17 mouse cellular contexts compared by ENCODE assay signal in the genomic region with DNA sequence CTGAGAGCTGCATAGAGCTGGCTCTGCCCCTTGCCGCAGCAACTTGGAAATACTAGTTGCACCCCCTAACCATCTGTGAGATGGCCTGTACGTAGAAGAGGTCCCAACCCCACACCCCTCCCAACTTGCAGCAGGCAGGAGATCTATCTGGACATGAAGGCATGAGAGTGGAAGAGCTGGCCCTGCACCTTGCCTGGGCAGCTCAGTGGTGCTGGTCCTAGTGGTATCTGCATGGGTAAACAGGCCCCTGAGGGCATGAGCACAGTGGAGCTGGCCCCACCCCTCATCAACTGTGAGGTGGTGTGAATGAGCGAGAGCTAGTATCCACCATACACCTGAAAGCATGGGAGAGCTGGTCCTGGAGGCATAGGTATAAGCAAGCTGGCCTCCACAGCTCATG.
DNase-seq lines count a peak whose midpoint lies in the region; ATAC-seq and TF ChIP-seq lines count a peak whose summit lies in the region.
"Had no signal": no experiment of that assay in that cellular context is flagged by ENCODE, and none has a peak within 500 bp of the region (broad histone marks: within the 10 kb centered on the region; RNA-seq: fewer than 3 reads in every experiment).

No protein-coding gene starts in this region.

- no peak overlapping the region for H3K4me3 ChIP-seq in forebrain, embryonic 12.5 days (replicated peaks)
- no peak overlapping the region for H3K4me3 ChIP-seq in forebrain, postnatal 0 days (ENCODE audit: low read depth, low read length)
- no peak overlapping the region for H3K4me3 ChIP-seq in kidney, embryonic 15.5 days (replicated peaks)
- no peak overlapping the region for H3K4me3 ChIP-seq in kidney, adult 2 months (ENCODE audit: insufficient read depth, low read depth, low read length)
- no peak overlapping the region for H3K4me3 ChIP-seq in stomach, embryonic 16.5 days (replicated peaks; ENCODE audit: low read length)
- no peak overlapping the region for H3K4me3 ChIP-seq in stomach, postnatal 0 days (ENCODE audit: low read depth, low read length)
- H3K4me3 ChIP-seq: heart, embryonic 13.5 days; limb, embryonic 12.5 days had no signal

- TF ChIP-seq CTCF in forebrain, postnatal 0 days (IDR thresholded peaks at IDR 0.05; ENCODE audit: low read depth) = no peak
- TF ChIP-seq CTCF in kidney, adult 2 months (conservative IDR thresholded peaks at IDR 0.05; ENCODE audit: insufficient read depth, insufficient read length, low read depth, low read length) = no peak
- TF ChIP-seq CTCF in stomach, postnatal 0 days (IDR thresholded peaks at IDR 0.05; ENCODE audit: low read depth) = no peak

- H3K9me3 ChIP-seq in forebrain, embryonic 12.5 days = no peaks in the 10 kb centered on the region
- no peaks in the 10 kb centered on the region for H3K9me3 ChIP-seq in forebrain, postnatal 0 days (ENCODE audit: low read length)
- H3K9me3 ChIP-seq in kidney, embryonic 15.5 days (replicated peaks) = no peaks in the 10 kb centered on the region
- H3K9me3 ChIP-seq in stomach, embryonic 16.5 days (replicated peaks; ENCODE audit: control insufficient read depth, low read length) = no peaks in the 10 kb centered on the region
- no peaks in the 10 kb centered on the region for H3K9me3 ChIP-seq in stomach, postnatal 0 days (ENCODE audit: control insufficient read depth, low read length)
- H3K9me3 ChIP-seq: heart, embryonic 13.5 days; limb, embryonic 12.5 days had no signal

- no peak overlapping the region for H3K27ac ChIP-seq in forebrain, embryonic 12.5 days
- no peak overlapping the region for H3K27ac ChIP-seq in forebrain, postnatal 0 days (ENCODE audit: low read depth, low read length)
- H3K27ac ChIP-seq in kidney, embryonic 15.5 days = no peak overlapping the region
- no peak overlapping the region for H3K27ac ChIP-seq in kidney, adult 2 months (ENCODE audit: insufficient read depth, low read depth, low read length)
- H3K27ac ChIP-seq in stomach, embryonic 16.5 days (ENCODE audit: low read length) = no peak overlapping the region
- no peak overlapping the region for H3K27ac ChIP-seq in stomach, postnatal 0 days (replicated peaks)
- H3K27ac ChIP-seq: heart, embryonic 13.5 days; kidney, postnatal 0 days; limb, embryonic 12.5 days; liver, embryonic 14.5 days had no signal

- H3K4me2 ChIP-seq in forebrain, embryonic 12.5 days = no peak overlapping the region
- H3K4me2 ChIP-seq in forebrain, postnatal 0 days (ENCODE audit: low read depth) = no peak overlapping the region
- H3K4me2 ChIP-seq in kidney, embryonic 15.5 days = no peak overlapping the region
- H3K4me2 ChIP-seq in stomach, embryonic 16.5 days (ENCODE audit: low read depth, low read length) = no peak overlapping the region
- no peak overlapping the region for H3K4me2 ChIP-seq in stomach, postnatal 0 days (replicated peaks; ENCODE audit: low read depth)
- H3K4me2 ChIP-seq: heart, embryonic 13.5 days; limb, embryonic 12.5 days had no signal

- H3K4me1 ChIP-seq in forebrain, embryonic 12.5 days = no peaks in the 10 kb centered on the region
- H3K4me1 ChIP-seq in forebrain, postnatal 0 days (ENCODE audit: insufficient read depth) = no peaks in the 10 kb centered on the region
- no peaks in the 10 kb centered on the region for H3K4me1 ChIP-seq in kidney, embryonic 15.5 days
- H3K4me1 ChIP-seq in kidney, adult 2 months (ENCODE audit: control insufficient read depth, insufficient read depth, low read length) = no peaks in the 10 kb centered on the region
- H3K4me1 ChIP-seq in stomach, embryonic 16.5 days (ENCODE audit: control insufficient read depth, insufficient read depth, low read length) = no peaks in the 10 kb centered on the region
- H3K4me1 ChIP-seq in stomach, postnatal 0 days (replicated peaks; ENCODE audit: control insufficient read depth, insufficient read depth) = no peaks in the 10 kb centered on the region
- H3K4me1 ChIP-seq: heart, embryonic 13.5 days; limb, embryonic 12.5 days had no signal

- 0 out of 2 replicates have a peak, but pooled peaks have one; percentile 14 for ATAC-seq in forebrain, embryonic 12.5 days (ENCODE audit: low FRiP score)
- no peak for ATAC-seq in forebrain, postnatal 0 days
- ATAC-seq in kidney, embryonic 15.5 days (replicated peaks; ENCODE audit: low FRiP score) = 0 out of 2 replicates have a peak, but pooled peaks have one; percentile 25
- ATAC-seq in stomach, embryonic 16.5 days (ENCODE audit: insufficient read depth, low FRiP score) = 0 out of 2 replicates have a peak, but pooled peaks have one; percentile 44
- ATAC-seq in stomach, postnatal 0 days (ENCODE audit: low FRiP score, low TSS enrichment) = no peak
- peak; percentile 17; the same call in 1 of the 2 replicates for ATAC-seq in monocyte, adult 5-6 weeks (replicated peaks; ENCODE audit: insufficient number of reproducible peaks, low FRiP score, low TSS enrichment, poor library complexity, severe bottlenecking)

- no peak overlapping the region for H3K9ac ChIP-seq in forebrain, embryonic 12.5 days
- no peak overlapping the region for H3K9ac ChIP-seq in forebrain, postnatal 0 days
- H3K9ac ChIP-seq in kidney, embryonic 15.5 days = no peak overlapping the region
- H3K9ac ChIP-seq in stomach, embryonic 16.5 days (ENCODE audit: low read length) = no peak overlapping the region
- no peak overlapping the region for H3K9ac ChIP-seq in stomach, postnatal 0 days (ENCODE audit: low read length)
- H3K9ac ChIP-seq: heart, embryonic 13.5 days; limb, embryonic 12.5 days; liver, embryonic 14.5 days had no signal

- no peak for TF ChIP-seq EP300 in stomach, postnatal 0 days (optimal IDR thresholded peaks at IDR 0.05)

- H3K36me3 ChIP-seq in forebrain, embryonic 12.5 days (replicated peaks) = no peaks in the 10 kb centered on the region
- no peaks in the 10 kb centered on the region for H3K36me3 ChIP-seq in forebrain, postnatal 0 days (ENCODE audit: insufficient read depth)
- H3K36me3 ChIP-seq in kidney, embryonic 15.5 days = no peaks in the 10 kb centered on the region
- H3K36me3 ChIP-seq in kidney, adult 2 months (ENCODE audit: control insufficient read depth, insufficient read depth, low read length) = no peaks in the 10 kb centered on the region
- no peaks in the 10 kb centered on the region for H3K36me3 ChIP-seq in stomach, embryonic 16.5 days (ENCODE audit: control insufficient read depth, insufficient read depth, low read length)
- no peaks in the 10 kb centered on the region for H3K36me3 ChIP-seq in stomach, postnatal 0 days (ENCODE audit: control insufficient read depth, insufficient read depth, low read length)
- H3K36me3 ChIP-seq: heart, embryonic 13.5 days; limb, embryonic 12.5 days had no signal

- H3K27me3 ChIP-seq in forebrain, embryonic 12.5 days = no peaks in the 10 kb centered on the region
- no peaks in the 10 kb centered on the region for H3K27me3 ChIP-seq in forebrain, postnatal 0 days (ENCODE audit: insufficient read depth, low read length)
- H3K27me3 ChIP-seq in kidney, embryonic 15.5 days = no peaks in the 10 kb centered on the region
- no peaks in the 10 kb centered on the region for H3K27me3 ChIP-seq in kidney, adult 2 months (replicated peaks; ENCODE audit: control insufficient read depth, insufficient read depth, low read length)
- H3K27me3 ChIP-seq in stomach, embryonic 16.5 days (ENCODE audit: control insufficient read depth, insufficient read depth, low read length) = no peaks in the 10 kb centered on the region
- no peaks in the 10 kb centered on the region for H3K27me3 ChIP-seq in stomach, postnatal 0 days (ENCODE audit: control insufficient read depth, insufficient read depth, low read length)
- H3K27me3 ChIP-seq: CH12.LX; heart, embryonic 13.5 days; limb, embryonic 12.5 days had no signal

- WGBS in forebrain, embryonic 12.5 days = 92% methylated on average over 3 of the region's 3 CpGs
- 96% methylated on average over 3 of the region's 3 CpGs for WGBS in forebrain, postnatal 0 days
- WGBS in kidney, embryonic 15.5 days = 73% methylated on average over 3 of the region's 3 CpGs
- 82% methylated on average over 3 of the region's 3 CpGs for WGBS in kidney, adult 2 months
- 91% methylated on average over 3 of the region's 3 CpGs for WGBS in stomach, embryonic 16.5 days
- WGBS in stomach, postnatal 0 days = 92% methylated on average over 3 of the region's 3 CpGs

- no peak for TF ChIP-seq POLR2A in kidney, adult 2 months (IDR thresholded peaks at IDR 0.05; ENCODE audit: low read depth, low read length)

- no peak for DNase-seq in forebrain, postnatal 0 days
- no peak for DNase-seq in kidney, adult 2 months
- DNase-seq in stomach, postnatal 0 days (ENCODE audit: low spot score) = no peak
- DNase-seq in spleen, postnatal 36 days (ENCODE audit: low spot score in 2 of 2) = no peak
- DNase-seq: adrenal gland, postnatal 14 days; cerebellum, postnatal 36 days; right cerebral cortex, adult 18-20 months; thymus, postnatal 36 days had no signal

Comparison
In these comparisons a context has a peak if more than half of its experiments do, and no peak if none do; other contexts are left out.
1. ATAC-seq: peak in forebrain, embryonic 12.5 days (single experiment), kidney, embryonic 15.5 days (single experiment), stomach, embryonic 16.5 days (single experiment) and monocyte, adult 5-6 weeks (single experiment); none in forebrain, postnatal 0 days (single experiment) and stomach, postnatal 0 days (single experiment).